Mouse (Mus musculus) kidney, adult 8-10 months (tissue): ENCODE results near the gene Ift122.

Experiments
- DNase-seq, 2 experiments: peaks; one replicate each; pipeline ENCODE4 v3.0.0; 2022

Ift122 gene

DNA sequence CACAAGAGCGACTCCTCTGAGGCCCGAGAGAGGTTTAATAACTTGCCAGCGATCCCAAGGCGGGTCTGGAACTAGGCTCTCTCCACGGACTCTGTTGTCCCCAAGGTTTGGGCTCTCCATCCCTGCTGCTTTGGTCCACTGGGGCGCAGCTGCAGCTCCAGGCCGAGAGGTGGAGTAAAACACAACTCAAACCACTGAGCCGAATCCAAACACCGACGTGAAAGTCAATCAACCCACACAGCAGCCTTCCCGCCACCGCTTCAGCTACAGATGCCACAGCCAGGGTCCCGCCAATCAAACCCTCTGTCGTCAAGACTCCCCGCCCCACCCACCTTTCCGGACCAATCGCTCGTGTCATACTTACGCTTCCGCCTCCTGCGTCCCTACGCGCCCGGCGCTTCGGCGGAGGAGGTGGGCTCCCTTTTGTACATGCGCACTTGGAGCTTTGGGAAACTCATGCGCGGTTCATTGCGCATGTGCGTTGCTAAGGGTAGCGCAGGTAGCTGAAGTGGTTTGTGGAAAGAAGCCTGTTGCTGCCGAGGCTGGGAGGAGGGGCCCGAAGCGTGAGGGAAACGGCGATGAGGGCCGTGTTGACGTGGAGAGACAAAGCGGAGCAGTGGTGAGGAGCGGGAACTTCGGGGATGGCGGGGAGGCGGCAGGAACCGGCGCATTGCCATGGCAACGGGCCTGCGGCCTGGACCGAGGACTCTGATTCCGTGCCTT is at the start of gene Ift122, which contains the start of gene Mbd4:
TSS of gene Ift122 (plus strand) at position 380 of the 723 bp plus-strand sequence.
TSS of gene Mbd4 (minus strand) at position 281 of the 723 bp plus-strand sequence.
- peak; percentile 99 for DNase-seq

GRCm38 (mm10) chr6:115803541-115804382 is 49.5 kb upstream of the Ift122 start:
- DNase-seq = peak; percentile 73 to 87

DNA sequence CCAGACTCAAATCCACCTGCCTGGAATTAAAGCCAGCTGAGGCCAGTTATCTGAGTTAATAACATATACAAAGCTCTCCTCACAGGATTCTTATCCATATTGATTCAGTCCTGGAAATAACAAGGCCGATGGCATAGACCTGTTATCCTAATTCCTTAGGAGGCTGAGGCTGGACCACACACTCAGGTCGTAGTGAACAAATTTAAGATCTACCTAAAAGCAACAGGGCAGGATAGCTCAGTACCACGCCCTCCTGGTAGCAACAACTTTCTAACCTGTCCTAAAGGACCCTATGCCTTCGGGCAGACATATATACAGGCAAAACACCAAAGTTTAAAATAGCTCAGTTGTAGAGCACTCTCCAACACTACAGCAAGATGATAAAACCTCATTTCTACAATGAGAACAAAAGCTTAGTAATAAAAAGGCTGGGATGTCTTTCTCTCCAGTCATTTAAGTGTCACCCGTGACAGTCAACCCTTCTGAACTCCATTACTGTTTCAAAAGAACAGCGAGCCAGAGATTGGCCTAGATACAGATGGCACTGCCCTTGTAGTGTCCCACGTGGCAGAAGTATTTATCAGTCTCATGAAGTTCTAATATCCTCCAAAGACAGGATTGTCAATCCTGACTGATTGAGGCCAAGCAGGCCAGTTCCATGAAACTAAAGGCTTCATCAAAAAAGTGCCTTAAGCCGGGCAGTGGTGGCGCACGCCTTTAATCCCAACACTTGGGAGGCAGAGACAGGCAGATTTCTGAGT is 48.7 kb upstream of the Ift122 start:
- no peak for DNase-seq

GRCm38 (mm10) chr6:115807464-115808195 is 45.6 kb upstream of the Ift122 start:
- DNase-seq = no peak

- DNase-seq = no peak
These were observed 45.1 kb upstream of the Ift122 start for GRCm38 (mm10) chr6:115808196-115808487.

GRCm38 (mm10) chr6:115808488-115809231 is 44.6 kb upstream of the Ift122 start, which contains the start of gene Rpl32:
TSS of gene Rpl32 (minus strand) at chr6:115808747.
- peak; percentile 89 for DNase-seq

DNA sequence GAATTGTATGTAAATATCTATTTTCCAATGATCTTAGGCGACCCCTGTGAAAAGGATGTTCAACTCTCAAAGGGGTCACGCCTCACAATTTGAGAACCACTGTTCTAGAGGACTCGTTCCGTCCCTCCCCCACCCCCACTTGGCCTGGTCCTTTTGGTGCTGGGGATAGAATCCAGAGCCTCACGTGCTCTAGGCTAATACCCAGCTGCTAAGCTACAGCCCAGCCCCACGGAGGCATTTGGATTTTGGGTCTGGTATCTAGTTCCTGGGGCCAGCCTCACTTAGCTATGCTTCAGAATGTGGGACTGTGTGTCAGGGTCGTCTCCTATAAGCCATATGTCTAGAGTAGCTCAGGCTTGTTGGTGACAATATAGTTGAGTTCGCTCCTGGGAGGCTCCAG is 41.7 kb upstream of the Ift122 start:
- DNase-seq = no peak

DNA sequence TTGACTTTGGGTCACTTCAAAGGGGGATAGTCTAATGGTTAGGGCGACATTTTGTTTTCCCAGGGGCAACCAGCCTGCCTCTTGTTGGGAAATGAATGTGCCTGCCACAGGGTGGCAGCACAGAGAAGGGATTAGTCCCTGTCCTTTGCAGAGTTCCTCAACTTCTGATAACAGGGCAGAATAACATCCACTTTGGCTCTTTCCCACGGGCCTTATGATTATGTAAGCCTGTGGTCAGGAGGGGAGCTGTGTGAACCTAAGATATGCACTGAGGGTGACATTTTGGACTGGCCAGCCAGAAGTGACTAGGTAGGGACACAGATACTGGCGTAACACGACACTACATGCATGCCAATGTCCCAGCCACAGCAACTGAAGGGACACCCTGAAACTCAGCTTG is 39.2 kb upstream of the Ift122 start:
- peak; percentile 45 to 65 for DNase-seq

DNA sequence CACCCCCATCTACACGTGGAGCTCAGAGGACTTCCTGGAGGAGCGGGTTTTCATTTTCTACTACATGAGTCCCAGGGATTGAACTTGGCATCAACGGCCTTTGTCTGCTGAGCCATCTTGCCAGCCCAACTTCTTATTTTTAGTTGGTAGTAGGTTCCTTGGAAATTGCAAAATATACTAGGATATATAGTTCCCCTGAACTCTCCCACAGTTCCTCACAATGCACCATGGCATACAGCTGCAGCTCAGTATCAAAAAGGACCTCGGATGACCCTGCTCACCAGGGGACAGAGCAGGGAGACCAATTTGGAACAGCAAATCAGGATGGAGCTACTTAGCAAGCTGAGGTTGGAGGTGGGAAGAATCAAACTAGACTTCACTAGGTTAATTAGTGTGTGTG is 38.2 kb upstream of the Ift122 start:
- DNase-seq = no peak

DNA sequence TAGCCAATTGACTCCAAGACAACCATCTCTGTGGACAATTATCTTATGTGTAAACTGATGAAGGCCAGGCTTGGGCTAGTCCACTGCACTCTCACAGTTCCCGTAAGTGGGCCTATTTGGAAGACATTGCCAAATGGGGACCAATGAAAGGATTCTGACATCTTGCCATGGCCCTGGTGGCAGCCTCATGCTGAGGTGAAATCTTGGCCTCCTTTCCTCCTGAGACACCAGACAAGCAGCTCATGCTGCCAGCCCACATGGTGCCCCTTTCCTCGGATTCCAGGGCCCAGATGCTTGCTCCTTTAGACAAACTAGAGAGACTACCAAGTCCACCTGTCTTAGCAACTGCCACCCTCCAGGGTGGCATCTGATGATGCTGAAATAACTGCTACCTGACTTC is 35.1 kb upstream of the Ift122 start:
- no peak for DNase-seq

DNA sequence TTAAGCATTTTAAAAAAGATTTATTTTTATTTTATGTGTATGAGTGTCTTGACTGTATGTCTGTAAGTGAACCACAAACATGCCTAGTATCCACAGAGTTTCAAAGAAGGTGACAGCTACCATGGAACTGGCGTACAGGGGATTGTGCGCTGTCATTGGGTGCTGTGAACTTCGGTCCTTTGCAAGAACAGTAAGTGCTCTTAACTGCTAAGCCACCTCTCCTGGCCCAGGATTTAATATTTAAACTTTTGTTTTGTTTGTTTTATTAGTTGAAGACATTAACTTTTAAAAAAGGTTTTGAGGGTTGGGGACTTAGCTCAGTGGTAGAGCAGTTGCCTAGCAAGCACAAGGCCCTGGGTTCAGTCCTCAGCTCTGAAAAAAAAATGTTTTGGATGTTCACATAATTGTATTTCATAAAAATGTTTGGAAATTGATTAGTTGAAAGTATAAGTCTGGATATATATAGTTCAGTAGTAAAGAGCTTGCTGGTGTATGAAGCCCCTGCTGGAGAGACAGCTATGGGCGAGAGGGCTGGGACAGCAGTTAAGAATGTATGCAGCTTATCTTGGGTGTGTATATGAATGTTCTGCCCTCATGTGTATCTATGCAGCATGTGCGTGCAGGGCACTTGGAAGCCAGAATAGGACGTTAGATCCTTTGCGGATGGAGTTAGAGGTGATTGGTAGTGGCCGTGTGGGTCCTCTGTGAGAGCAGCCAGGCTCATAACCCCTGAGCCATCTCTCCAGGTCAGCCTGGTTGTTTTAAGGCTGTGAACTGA is 31.9 kb upstream of the Ift122 start:
- no peak for DNase-seq

- peak; percentile 46 to 76 for DNase-seq
These were observed 29.3 kb upstream of the Ift122 start for GRCm38 (mm10) chr6:115823850-115824464.

GRCm38 (mm10) chr6:115830779-115831601 is 22.3 kb upstream of the Ift122 start:
- DNase-seq = no peak

GRCm38 (mm10) chr6:115832152-115832850 is 21.0 kb upstream of the Ift122 start:
- no peak for DNase-seq

DNA sequence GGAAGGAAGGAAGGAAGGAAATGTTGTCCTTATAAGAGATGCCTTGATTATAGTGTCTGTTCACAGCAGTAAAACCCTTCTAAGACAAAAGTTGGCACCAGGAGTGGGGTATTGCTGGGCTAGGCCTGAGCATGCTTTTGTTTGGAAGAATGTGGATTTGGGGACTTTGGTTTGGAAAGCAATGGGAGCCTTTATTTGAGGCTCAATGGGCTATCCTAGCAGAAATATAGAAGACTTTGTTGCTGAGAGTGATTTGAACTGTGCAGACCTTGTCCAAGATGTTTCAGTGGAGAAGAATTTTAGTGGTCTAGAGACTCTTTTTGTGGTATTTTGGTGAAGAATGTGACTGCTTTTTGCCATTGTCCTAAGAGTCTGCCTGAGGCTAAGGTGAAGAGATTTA is 19.4 kb upstream of the Ift122 start:
- DNase-seq = no peak

DNA sequence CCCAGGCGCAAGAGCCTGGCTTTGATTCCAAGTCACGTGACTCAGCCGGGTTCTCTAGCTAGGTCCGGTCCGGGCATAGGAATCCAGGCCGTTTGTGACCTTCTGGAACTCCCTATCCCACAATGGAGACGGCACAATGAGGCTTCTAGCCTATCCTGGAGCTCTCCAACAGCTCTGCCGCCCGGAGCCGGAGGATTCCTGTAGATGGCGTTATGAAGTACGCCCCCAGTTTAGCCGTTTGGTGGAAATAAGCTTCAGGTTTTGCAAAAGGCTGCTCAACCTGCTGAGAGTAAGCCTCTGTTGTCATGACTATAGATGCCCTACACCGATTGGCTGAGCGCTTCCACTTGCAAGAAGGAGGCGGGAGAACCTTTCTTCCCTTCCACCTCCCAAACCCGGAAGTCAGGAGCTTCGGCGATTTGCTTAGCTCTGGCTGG is 15.1 kb upstream of the Ift122 start, which contains the start of gene Efcab12:
TSS of gene Efcab12 (minus strand) at position 252 of the 437 bp plus-strand sequence.
- DNase-seq = peak; percentile 77 to 83

DNA sequence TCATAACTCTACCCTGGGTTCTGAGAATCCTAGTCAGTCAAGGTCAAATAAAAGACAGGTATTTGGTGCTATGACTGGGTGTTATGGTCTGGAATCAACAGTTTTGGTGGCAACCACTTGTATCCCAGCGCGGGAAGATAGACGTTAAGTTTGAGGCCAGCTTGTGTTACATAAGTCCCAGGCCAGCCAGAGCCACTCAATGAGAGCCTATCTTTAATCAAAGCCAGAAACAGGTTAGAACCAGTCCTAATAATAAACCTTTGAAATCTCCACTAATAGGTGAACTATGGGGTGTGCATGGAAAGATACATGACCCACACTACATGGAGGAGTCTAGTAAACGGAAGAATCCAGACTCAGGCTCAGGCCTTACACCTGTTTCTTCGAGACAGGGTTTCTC is 14.5 kb upstream of the Ift122 start:
- DNase-seq = no peak

DNA sequence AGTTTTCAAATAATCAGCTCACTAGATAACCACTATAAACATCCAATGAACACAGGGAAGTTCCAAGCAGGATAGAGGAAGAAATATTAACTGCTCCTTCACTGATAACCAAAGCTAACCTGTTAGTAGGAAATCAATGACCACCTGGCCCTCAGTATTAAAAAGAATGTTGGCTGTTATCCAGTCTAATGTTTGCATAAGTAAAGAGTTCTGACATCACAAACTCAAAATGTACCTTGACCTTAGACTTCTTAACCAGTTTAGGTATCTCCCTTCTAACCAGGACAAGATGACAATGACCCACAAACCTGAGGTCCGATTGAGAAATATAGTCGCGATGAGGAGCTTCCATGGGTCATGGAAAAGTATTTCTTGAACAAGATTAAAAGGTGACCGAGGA is 8.3 kb upstream of the Ift122 start:
- no peak for DNase-seq
